Mouse (Mus musculus) v-Abl transformed pro-B cells (cell line): ENCODE data around the gene 1700001J03Rik.

Experiments used
- in situ Hi-C, 2 experiments: fragments of 400-800 bp; cut with MboI; formaldehyde crosslinking; loops; one replicate each; pipeline ENCODE4 v1.15.1; 2025; ENCODE audit not compliant: unreplicated experiment in 2 of 2

Gene 1700001J03Rik

GRCm38 (mm10) chr5:146185204-146185603, at the start of gene 1700001J03Rik:
Gene 1700001J03Rik (minus strand): TSS chr5:146185304.
- in situ Hi-C loops: loop anchor here (5.0 to 25.0 kb wide), 4 partner anchors 117 to 1127 kb away; partner anchors contain the start of genes Cdx2 (in 2 of the 2) and Urad (in 2 of the 2)

GRCm38 (mm10) chr5:146234336-146234735, 49.2 kb upstream of the 1700001J03Rik start:
- in situ Hi-C loops: loop anchor here in 1 of 2 experiments (10.0 kb wide), 2 partner anchors 60 to 1270 kb away; partner anchors contain the start of gene Smurf1

GRCm38 (mm10) chr5:146232816-146233215, 47.7 kb upstream of the 1700001J03Rik start:
- in situ Hi-C loops: loop anchor here in 1 of 2 experiments (10.0 kb wide), 2 partner anchors 62 to 1268 kb away; partner anchors contain the start of gene Smurf1

GRCm38 (mm10) chr5:146232056-146232675, 47.1 kb upstream of the 1700001J03Rik start:
- in situ Hi-C loops: loop anchor here in 1 of 2 experiments (10.0 kb wide), 2 partner anchors 63 to 1267 kb away; partner anchors contain the start of gene Smurf1

- in situ Hi-C loops: loop anchor here in 1 of 2 experiments (10.0 kb wide), 2 partner anchors 63 to 1267 kb away; partner anchors contain the start of gene Smurf1
Measured at GRCm38 (mm10) chr5:146231655-146231996, 46.5 kb upstream of the 1700001J03Rik start.

- in situ Hi-C loops: loop anchor here in 1 of 2 experiments (10.0 kb wide), 2 partner anchors 64 to 1266 kb away; partner anchors contain the start of gene Smurf1
Measured at GRCm38 (mm10) chr5:146230864-146231654, 46.0 kb upstream of the 1700001J03Rik start, which contains the start of gene Cdk8. Gene Cdk8 (plus strand): TSS chr5:146231230.

- in situ Hi-C loops: loop anchor here in 1 of 2 experiments (10.0 kb wide), 2 partner anchors 65 to 1265 kb away; partner anchors contain the start of gene Smurf1
Measured at GRCm38 (mm10) chr5:146229869-146230650, 45.0 kb upstream of the 1700001J03Rik start.

- in situ Hi-C loops: no loop called here
Measured at GRCm38 (mm10) chr5:146227496-146227895, 42.4 kb upstream of the 1700001J03Rik start.

GRCm38 (mm10) chr5:146223786-146224185, 38.7 kb upstream of the 1700001J03Rik start:
- in situ Hi-C loops: loop anchor here (25.0 kb wide), 4 partner anchors 839 to 1664 kb away; partner anchors contain the start of genes Slc46a3 (in 2 of the 2), Arpc1b (in 1 of the 2) and Zfp655 (in 1 of the 2)

GRCm38 (mm10) chr5:146221722-146222121, 36.6 kb upstream of the 1700001J03Rik start:
- in situ Hi-C loops: loop anchor here (25.0 kb wide), 4 partner anchors 841 to 1666 kb away; partner anchors contain the start of genes Slc46a3 (in 2 of the 2), Arpc1b (in 1 of the 2) and Zfp655 (in 1 of the 2)

GRCm38 (mm10) chr5:146220879-146221714, 36.0 kb upstream of the 1700001J03Rik start, which contains the start of gene Rnf6:
Gene Rnf6 (minus strand): TSS chr5:146221555.
- in situ Hi-C loops: loop anchor here (25.0 kb wide), 4 partner anchors 841 to 1666 kb away; partner anchors contain the start of genes Slc46a3 (in 2 of the 2), Arpc1b (in 1 of the 2) and Zfp655 (in 1 of the 2)

- in situ Hi-C loops: loop anchor here (25.0 kb wide), 4 partner anchors 842 to 1667 kb away; partner anchors contain the start of genes Slc46a3 (in 2 of the 2), Arpc1b (in 1 of the 2) and Zfp655 (in 1 of the 2)
Measured at GRCm38 (mm10) chr5:146220501-146220878, 35.4 kb upstream of the 1700001J03Rik start.

- in situ Hi-C loops: loop anchor here (5.0 to 25.0 kb wide), 5 partner anchors 97 to 1682 kb away; partner anchors contain the start of genes Slc46a3 (in 2 of the 2), Arpc1b (in 1 of the 2) and Zfp655 (in 1 of the 2)
Measured at GRCm38 (mm10) chr5:146205537-146205936, 20.4 kb upstream of the 1700001J03Rik start.

- in situ Hi-C loops: loop anchor here (25.0 kb wide), 4 partner anchors 858 to 1683 kb away; partner anchors contain the start of genes Slc46a3 (in 2 of the 2), Arpc1b (in 1 of the 2) and Zfp655 (in 1 of the 2)
Measured at GRCm38 (mm10) chr5:146203921-146204320, 18.8 kb upstream of the 1700001J03Rik start.

GRCm38 (mm10) chr5:146200580-146200979, 15.5 kb upstream of the 1700001J03Rik start:
- in situ Hi-C loops: loop anchor here (25.0 kb wide), 4 partner anchors 862 to 1687 kb away; partner anchors contain the start of genes Slc46a3 (in 2 of the 2), Arpc1b (in 1 of the 2) and Zfp655 (in 1 of the 2)

- in situ Hi-C loops: loop anchor here (25.0 kb wide), 1 partner anchor 1113 kb away; the partner anchor contains the start of genes Cdx2 (in 2 of the 2) and Urad (in 2 of the 2)
Measured at GRCm38 (mm10) chr5:146199540-146199939, 14.4 kb upstream of the 1700001J03Rik start.

GRCm38 (mm10) chr5:146199073-146199472, 14.0 kb upstream of the 1700001J03Rik start:
- in situ Hi-C loops: loop anchor here (25.0 kb wide), 1 partner anchor 1113 kb away; the partner anchor contains the start of genes Cdx2 (in 2 of the 2) and Urad (in 2 of the 2)

- in situ Hi-C loops: loop anchor here (5.0 to 25.0 kb wide), 2 partner anchors 224 to 1119 kb away; partner anchors contain the start of genes Cdx2 (in 2 of the 2) and Urad (in 2 of the 2)
Measured at GRCm38 (mm10) chr5:146193360-146193759, 8.3 kb upstream of the 1700001J03Rik start.
